Mouse (Mus musculus) heart, postnatal 4 days (tissue): ENCODE data around the gene Sh3pxd2b. TPM values are rescaled to one million over a fixed set of nuclear protein-coding genes. Genes with fewer than 3 reads are reported as not detected.

Experiments used
- DNase-seq: peaks from one replicate; pipeline ENCODE4 v3.0.0; 2021
- total RNA-seq, 2 experiments: library from RNA; stranded (reverse); gene quantifications; 2 replicates each; pipeline ENCODE4 v1.2.3; 2021

Sh3pxd2b gene
- total RNA-seq, 2 experiments from 2014 or later = 30.1 to 31.0 TPM

DNA sequence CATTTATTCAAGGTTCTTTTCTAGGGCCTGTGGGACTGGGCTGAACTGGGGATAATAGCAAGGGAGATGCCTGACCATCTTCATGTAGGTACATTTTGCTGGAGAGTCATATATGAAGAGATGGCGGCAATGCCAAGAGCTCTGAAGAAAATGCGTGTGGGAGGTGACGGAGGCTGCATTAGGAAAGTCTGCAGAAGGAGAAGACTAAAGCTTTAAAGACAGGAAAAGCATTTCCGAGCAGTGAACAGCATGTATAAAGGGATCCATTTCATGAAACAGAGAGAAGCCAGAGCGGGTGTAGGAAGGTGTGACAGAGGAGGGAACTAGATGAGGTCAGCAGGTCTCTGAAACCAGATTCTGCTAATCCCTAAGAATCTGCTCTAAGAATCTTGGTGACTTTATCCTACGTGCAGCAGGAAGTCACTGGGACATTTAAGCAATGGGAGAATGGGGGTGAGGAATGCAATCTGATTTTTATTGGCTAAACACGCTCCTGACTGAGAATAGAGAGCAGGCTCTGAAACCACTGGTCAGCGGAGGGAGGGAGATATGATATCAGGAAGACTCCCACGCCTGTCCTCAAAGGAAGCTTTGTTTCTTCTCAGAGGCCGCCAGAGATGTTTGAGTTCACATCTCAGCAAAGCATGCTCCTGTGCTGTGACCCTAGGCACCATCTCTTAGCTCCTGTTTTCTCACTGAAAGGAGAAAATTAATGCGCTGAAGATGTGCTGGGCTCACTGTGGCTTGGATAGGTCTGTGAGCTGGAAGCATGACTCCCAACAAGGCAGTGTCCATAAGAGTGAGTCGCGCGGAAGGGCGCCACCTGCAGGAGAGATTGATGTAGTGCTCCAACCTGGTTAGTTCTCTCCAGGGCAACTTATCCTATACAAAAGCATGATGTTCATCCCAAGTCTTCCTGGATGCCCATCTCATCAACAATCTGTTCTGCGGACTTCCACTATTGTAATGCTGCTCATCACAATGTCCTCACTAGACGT is 6.8 kb upstream of the Sh3pxd2b start:
- DNase-seq = peak; percentile 70

DNA sequence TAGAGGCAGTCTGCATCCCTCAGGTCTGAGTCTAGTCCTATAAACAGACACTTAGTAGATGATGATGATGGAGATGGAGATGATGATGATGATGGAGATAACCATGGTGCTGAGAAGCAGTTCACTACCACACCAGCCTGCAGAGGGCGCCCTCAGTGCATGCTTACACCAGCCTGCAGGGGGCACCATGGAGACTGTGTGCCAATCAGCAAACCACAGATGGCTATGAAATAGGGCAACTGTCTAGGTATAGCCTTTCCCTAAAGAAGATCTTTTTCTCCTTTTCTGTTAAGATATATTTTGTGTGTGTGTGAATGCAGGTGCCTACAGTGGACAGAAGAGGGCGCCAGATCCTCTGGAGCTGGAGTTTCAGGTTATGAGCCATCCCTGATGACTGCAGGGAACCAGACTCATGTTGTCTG is 4.8 kb upstream of the Sh3pxd2b start:
- peak; percentile 49 for DNase-seq

DNA sequence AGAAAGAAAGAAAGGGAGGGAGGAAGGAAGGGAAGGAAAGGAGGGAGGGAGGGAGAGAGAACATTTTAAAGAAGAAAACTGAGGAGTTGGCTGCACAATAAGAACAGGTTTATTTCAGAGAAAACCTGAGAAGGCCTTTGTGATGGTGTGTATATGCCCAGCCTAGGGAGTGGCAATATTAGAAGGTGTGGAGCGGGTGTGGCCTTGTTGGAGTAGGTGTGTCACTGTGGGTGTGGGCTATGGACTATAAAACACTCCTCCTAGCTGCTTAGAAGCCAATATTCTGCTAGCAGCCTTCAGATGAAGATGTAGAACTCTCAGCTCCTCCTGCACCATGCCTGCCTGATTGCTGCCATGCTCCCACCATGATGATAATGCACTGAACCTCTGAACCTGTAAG is 4.3 kb upstream of the Sh3pxd2b start:
- no peak for DNase-seq

DNA sequence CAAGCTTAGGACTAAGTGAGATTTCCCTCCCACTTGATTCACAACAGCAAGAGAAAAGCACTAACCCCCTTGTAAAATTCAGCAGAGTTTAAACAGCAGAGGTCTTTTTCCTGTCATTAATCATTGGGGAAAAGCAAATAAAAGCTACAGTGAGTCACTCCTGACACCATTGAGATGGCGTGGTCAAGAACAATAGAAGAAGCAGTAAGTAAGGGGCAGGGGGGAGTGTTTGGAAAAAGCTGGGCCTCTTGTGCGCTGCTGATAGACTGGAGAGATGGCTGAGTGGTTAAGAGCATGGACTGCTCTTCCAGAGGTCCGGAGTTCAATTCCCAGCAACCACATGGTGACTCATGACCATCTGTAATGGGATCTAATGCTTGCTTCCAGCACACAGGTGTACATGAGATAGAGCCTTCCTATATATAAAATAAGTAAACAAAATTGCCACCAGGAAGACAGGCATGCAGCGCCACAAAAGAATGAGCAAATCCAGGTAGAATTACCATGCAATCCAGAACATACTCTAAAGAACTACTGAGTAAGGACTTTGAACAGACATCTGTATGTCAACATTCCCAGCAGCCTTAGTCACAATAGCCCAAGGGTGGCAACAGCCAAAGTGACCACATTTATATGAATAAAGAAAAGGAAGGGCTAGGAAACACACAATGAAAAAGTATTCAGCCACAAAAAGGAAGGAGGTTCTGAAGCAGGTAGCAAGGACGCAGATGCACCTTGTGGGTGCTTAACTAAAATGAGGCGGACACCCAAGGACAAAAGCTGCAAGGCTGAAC is 1.9 kb upstream of the Sh3pxd2b start:
- no peak for DNase-seq

DNA sequence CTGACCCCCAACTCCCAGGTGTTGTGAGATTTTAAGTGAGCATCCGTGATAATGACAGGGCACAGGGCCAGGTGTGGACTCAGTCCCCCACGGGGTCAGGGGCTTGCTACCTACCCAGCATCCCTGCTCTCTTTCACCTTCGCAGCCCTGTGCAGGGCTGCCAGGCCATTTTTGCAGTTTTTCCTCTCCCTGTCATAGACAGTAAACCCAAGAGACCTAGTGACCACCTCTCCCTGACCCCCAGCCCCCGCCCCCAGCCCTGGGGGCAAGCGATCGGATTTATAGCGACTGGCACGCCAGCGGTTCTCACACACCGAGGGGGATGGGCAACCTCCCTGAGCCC is 385 bp upstream of the Sh3pxd2b start:
- no peak for DNase-seq

DNA sequence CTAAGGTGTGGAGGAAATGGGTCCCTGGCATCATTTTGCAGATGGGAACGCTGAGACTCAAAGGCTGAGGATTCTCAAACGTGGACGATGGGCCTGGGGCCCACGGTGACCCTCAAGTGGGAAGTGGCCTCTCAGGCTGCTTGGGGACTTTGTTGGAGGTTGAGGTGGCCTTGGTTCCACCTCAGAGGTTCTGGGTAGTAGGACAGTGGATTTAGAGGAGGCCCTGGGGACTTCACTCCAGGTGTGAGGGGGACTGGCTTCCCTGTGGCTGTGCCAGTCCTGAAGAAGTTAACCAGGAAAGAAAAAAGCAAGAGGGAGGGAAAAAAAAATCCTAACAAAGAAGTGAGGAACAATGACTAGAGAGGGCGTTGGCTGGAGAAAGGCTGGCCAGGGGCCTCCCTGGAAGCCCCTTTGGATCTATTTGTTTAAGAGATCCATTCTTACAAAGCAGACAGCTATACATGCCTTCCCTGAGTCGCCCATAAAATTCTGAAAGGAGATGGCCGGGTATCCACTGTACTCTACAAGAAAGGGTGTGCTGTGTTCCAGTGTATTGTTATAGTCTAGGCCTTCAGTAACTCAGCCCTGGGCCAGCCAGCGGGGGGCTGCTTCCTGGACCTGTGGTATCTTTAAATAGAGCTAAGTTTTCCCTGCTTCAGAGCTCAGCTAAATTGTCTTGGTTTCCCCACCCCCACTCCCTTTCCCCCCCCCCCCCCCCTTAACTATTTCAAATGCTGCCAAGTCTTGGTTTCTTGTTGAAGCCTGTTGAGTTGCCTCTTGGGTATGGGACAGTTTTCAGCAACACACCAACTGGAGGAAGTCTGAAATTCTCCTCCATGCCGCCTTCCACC is 1.0 kb downstream of the Sh3pxd2b start:
- DNase-seq = no peak

DNA sequence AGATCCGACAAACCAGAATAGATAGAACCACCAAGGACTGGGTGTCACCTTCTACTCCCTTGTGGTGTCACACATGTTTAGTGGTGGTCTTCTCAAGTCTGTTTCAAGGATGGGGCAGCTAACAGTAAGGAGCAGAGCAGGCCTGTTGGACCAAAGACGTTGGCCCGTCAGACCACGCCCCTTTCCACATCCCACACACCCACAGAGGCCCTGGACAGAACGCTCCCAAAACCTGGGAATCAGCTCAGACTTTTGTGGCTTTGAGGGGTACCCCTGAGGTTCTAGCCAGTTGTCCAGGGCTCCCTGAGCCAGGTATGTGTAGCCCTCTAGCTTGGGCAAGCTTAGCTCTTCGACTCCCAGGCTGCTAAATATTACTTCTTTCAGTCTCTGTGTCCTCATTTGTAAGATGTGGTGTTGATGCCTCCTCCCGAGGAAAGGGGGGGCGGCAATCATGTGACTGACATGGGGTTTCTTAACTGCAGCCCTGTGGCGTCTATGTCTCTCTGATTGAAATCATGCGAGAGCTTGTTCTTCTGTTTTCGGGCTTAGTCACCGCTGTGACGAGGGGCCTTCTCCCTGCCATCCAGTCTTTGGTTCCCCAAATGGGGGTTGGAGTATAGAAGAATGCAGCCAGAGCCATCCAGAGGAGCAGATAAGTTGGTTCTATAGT is 1.8 kb downstream of the Sh3pxd2b start:
- no peak for DNase-seq

DNA sequence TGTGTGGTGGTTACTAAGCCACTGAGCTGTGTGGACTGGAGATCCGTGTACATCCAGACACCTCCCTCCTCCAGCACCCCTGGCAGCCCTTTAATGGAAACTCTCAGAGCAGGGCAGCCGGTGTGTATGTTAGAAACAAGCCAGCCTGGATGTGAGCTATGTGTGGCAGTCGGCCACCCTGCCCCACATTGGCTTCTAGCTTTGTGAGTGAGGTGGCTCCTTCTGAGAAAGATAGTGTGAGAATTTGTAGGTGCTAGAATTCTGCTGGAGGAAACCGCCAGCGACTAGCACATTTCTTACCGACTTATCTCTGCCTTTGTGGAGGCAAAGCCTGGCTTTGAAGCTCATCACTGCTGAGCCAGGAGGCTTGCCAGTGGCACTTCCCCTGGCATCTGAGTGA is 5.3 kb downstream of the Sh3pxd2b start:
- no peak for DNase-seq

DNA sequence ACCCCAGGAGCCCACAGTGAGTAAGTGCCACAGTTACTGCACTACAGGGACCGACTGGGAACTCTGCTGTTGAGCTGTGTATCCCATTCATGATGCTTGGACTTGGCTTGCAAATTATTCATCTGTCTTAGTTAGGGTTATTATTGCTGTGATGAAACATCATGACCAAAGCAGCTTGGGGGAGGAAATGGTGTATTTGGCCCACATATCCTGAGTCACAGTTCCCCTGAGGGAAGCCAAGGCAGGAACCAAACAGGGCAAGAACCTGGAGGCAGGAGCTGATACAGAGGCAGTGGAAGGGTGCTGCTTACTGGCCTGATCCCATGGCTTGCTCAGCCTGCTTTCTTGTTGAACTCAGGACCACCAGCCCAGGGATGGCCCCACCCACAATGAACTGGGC is 7.8 kb downstream of the Sh3pxd2b start:
- no peak for DNase-seq

DNA sequence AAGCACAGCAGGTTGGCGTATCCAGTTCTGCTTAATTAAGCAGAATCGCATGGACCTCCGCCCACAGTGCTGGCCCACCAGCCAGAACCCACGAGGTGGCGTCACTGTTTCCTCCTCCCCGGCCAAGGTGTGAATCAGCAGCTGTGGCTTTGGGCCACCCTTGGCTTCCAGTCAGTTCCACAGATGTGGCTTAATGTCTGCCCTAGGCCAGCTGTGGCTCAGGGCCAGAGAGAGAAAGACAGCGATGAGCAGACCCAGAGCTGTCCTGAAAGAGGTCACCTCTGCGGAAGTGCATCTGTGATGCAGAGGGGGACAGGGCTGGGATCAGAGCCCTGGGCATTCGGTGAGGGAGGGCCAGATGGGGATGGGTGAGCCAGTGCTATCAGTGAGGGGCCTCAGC is 10.1 kb downstream of the Sh3pxd2b start:
- DNase-seq = peak; percentile 86

DNA sequence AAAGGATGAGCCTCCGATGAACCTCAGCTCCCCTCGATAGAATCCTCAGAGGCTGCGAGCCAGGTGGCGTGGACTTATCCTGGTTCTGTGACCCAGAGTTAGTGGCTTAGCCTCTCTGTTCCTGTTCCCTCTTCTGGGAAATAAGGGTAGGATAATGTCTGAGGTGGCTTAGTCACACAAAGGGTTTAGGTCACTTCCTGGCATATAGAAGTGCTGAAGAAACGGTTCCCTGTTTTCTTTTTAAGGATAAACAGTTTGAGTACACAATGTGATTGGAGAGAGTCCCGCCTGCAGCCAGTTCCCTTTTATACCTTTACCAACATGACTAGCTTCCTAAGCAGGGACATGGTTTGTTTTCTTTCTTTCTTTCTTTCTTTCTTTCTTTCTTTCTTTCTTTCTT is 10.8 kb downstream of the Sh3pxd2b start:
- DNase-seq = no peak

DNA sequence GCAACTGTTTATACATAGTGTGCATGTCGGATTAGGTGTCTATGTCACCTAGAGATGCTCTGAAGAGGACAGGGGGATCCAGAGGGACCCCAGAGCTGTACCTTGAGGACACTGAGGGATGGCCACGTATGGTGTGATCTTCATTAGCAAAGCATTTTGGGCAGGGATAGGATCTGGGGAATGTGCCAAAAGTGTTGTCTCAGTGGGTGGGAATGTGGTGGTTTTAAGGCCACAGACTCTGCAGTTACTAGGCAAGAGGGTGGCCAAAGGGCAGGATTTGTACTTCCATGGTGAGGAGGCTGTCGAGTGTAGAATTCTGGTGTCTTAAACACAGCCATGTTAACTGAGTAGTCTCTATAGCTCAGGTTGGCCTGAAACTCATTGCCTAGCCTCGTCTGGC is 11.9 kb downstream of the Sh3pxd2b start:
- DNase-seq = no peak

DNA sequence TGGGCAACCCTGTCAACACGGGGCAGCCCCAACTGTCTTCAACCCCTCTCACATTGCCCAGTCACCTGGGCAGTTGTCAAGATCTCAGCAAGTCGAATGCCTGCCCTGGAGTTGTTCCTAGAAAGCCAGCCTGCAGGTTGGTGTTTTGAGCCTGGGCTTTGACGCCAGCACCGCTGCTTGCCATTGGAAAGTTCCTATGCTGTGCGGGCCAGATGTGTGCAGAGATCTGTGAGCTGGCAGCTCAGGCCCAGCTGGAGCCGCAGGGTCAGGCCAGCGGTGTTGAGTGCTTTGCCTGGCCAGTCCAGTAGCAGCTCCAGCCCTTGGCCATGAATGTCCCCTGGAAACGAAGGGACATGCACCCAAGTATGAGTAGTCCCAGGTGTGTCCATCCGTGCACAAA is 14.2 kb downstream of the Sh3pxd2b start:
- DNase-seq = no peak

DNA sequence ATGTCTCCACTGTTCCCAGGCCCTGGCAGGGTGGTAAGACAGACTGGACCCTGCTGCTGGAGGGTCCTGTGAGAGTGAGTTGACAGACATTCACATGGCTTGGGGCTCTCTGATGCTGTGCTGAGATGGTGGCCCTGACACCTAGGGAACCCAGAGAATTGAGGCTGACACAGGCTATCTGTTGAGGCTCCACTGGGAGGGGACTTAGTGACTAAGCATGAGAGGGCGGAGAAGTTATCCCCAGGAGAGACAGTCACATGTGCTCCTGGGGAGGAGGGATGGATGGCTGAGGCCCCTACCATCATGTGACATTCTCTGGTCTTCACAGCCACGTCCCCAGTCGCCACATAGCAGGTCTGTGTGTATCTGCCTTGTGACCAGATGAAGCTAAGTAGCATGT is 15.6 kb downstream of the Sh3pxd2b start:
- no peak for DNase-seq

DNA sequence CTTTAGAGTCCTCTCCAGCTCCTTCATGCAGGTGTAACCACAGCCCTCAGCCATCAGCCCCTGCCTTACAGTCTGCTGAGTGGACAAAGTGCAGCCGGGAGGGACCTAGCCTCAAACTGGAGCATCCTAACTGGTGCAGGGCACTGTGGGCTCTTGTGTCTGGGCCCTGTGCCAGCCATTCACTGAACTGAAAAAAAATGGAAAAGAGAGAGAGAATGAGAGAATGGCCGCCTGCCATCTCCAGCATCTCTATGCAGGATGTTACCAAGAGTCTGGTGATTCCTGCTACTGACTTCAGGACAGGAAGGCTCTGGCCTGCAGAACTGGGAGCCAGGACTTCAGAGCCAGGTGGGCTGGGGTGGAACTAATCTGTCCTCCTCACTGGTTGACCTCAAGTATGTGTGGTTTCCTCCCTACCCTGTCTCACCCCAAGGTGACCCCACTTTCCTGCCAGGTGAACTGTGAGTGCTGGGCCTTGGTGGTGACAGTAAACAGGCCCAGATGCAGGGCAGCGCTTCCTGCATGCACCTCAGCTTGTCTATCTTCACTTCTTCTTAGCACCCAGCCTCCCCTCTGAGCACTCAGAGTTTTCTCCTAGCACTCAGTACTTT is 16.1 kb downstream of the Sh3pxd2b start:
- peak; percentile 61 for DNase-seq

DNA sequence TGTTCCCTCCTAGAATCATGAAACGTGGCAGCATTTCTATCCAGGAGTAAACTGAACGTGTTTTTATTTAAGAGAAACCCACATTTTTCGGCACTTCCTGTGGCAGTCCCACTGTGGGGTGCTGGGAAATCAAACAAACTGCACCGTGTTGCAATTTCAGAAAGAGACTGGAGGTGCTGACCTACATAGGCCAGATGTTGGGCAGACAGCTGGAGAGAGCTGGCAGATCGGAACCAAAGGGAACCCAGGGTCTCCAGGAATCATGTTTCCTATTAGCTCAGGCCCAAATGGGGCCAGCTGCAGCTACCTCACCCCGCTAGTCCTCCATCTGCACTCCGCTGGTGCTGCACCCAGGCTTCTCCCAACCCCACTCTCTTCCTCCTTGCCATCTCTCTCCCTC is 16.8 kb downstream of the Sh3pxd2b start:
- DNase-seq = peak; percentile 47

DNA sequence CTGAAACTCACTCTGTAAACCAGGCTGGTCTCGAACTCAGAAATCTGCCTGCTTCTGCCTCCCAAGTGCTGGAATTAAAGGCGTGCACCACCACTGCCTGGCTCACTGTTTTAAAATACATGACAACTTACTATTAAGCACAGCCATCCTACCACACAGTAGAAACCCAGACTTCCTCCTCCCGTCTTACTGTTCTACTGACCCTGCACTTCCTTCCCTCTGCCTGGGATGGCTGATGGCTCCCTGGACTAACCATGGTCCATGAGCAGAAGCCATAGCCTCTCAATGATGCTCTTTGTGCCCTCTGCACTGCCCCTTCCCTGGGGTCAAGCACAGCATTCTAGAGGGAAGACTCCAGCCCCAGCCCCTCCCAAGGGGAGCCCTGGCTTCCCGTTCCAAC is 17.9 kb downstream of the Sh3pxd2b start:
- peak; percentile 4 for DNase-seq

DNA sequence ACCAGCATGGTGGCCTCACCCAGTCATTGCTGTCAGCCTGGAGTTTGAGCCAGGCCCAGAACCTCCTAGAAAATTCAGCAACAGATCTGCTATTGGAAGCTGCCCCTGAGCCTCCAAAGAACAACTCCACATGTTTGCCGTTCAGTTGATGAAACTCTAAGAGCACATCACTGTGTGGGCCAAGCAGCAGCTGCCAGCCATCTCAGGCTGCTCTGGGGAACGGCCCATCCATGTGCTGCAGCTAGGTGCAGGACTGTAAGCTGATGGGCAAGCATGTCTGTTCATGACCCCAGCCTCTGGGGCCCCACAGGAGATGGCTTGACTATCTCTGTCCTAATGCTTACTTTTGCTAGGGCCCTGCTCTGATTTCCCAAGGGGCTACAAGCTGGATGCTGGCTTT is 19.4 kb downstream of the Sh3pxd2b start:
- DNase-seq = no peak

DNA sequence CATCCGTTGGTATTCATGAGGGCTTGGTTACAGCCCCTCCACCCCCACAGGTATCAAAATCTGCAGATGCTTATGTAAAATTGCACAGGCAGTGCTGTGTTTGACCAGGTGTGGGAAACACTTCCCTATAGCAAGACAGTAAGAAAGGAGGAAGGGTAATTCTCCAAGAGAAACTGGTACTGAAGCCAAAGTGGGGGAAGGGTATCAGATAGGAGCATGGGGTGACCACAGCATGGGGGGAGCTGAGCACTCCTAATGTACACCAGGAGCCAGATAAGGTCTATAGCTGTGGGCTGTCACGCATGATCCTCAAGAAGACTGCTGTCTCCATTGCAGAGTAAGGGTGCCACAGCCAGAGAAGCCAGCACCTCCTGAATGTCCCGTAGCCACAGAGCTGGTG is 21.4 kb downstream of the Sh3pxd2b start:
- DNase-seq = no peak

DNA sequence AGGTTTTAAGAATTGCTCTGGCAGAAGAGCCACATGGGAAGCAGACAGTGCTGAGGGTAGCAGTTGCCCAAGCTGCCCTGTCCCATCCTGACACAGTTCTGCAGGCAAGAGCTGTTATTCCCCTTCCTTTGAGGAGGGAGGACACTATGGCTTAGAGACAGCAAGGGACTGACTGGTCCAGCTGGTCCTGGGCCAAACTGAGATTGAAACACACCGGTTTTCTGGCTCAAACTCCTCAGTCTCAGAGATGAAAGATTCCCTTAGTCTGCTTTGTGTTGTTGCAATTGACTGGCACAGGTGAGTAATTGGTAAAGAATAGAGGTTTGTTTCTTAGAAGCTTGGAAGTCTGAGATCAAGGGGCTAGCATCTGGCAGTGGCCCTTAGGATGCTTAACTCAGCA is 23.3 kb downstream of the Sh3pxd2b start:
- DNase-seq = peak; percentile 6

DNA sequence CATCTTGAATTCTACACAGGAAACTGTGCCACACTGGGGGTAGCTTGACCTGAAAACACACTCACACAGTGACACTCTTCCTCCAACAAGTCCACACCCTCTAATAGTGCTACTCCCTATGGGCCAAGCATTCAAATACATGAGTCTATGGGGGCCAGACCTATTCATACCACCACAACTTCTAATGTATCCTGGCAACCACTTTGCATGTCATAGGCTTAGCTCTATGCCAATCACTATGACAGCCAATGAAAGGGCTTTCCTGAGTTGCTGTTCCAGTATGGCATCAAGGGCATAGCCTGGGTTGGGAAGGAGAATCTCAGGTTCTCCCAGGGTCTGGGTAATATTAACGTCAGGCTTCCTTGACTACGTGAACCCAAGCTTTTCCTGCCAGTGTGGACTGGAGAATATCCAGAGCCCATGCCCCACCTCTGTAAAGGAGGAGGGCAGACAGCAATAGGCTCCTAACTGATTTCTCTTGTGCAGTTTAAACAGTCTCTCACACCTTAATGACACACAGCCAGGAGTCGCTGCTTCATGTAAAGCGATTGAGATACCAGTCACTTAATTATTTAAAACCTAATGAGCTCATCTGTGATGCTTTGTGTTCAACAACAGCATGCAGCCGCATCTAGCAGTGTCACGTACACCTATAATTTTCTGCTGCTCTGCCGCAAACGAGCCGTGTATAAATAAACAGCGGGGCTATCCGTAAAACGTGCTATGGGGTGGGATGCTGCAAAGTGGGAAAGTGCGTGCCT is 25.8 kb downstream of the Sh3pxd2b start:
- no peak for DNase-seq
